Mouse (Mus musculus) layer of hippocampus, adult 11-12 months (tissue): ENCODE data around the gene Rhbg.

Experiments
- DNase-seq: peaks from one replicate; pipeline ENCODE4 v3.0.0; 2022; ENCODE audit warnings: low spot score

Rhbg gene

GRCm38 (mm10) chr3:88206901-88207371 lies 47.6 kb downstream of the Rhbg start:
- DNase-seq = peak; percentile 71

GRCm38 (mm10) chr3:88206500-88206899 lies 48.0 kb downstream of the Rhbg start:
- no peak for DNase-seq

GRCm38 (mm10) chr3:88205563-88206491 lies 48.7 kb downstream of the Rhbg start:
- DNase-seq = no peak

GRCm38 (mm10) chr3:88205176-88205562 lies 49.3 kb downstream of the Rhbg start:
- peak; percentile 27 for DNase-seq

- no peak for DNase-seq
Measured at GRCm38 (mm10) chr3:88204751-88205150, 49.8 kb downstream of the Rhbg start.

- DNase-seq = no peak
Measured at GRCm38 (mm10) chr3:88203999-88204700, 50.4 kb downstream of the Rhbg start.

- DNase-seq = no peak
Measured at GRCm38 (mm10) chr3:88203456-88203855, 51.1 kb downstream of the Rhbg start.

- DNase-seq = no peak
Measured at GRCm38 (mm10) chr3:88202986-88203385, 51.5 kb downstream of the Rhbg start.

GRCm38 (mm10) chr3:88201640-88202039 lies 52.9 kb downstream of the Rhbg start:
- no peak for DNase-seq

GRCm38 (mm10) chr3:88200972-88201330 lies 53.6 kb downstream of the Rhbg start:
- no peak for DNase-seq

GRCm38 (mm10) chr3:88200161-88200971 lies 54.1 kb downstream of the Rhbg start:
- peak; percentile 24 for DNase-seq

- DNase-seq = no peak
Measured at GRCm38 (mm10) chr3:88199541-88200110, 54.9 kb downstream of the Rhbg start.

GRCm38 (mm10) chr3:88198505-88199020 lies 55.9 kb downstream of the Rhbg start:
- no peak for DNase-seq

- no peak for DNase-seq
Measured at GRCm38 (mm10) chr3:88197741-88198504, 56.6 kb downstream of the Rhbg start.
